Mouse (Mus musculus): ENCODE measurements around the gene Ifitm10. TPM values are rescaled to one million over a fixed set of nuclear protein-coding genes. Genes with fewer than 3 reads are reported as not detected.

Gene Ifitm10
- polyA plus RNA-seq, 2 experiments = 0.87 to 1.3 TPM

- H3K36me3 ChIP-seq (replicated peaks; ENCODE audit: control insufficient read depth, insufficient read depth, low read depth) = peaks cover 63% of the 10 kb centered on the region
These were observed 10.8 kb upstream of the Ifitm10 start for GRCm38 (mm10) chr7:142384306-142384705.

DNA sequence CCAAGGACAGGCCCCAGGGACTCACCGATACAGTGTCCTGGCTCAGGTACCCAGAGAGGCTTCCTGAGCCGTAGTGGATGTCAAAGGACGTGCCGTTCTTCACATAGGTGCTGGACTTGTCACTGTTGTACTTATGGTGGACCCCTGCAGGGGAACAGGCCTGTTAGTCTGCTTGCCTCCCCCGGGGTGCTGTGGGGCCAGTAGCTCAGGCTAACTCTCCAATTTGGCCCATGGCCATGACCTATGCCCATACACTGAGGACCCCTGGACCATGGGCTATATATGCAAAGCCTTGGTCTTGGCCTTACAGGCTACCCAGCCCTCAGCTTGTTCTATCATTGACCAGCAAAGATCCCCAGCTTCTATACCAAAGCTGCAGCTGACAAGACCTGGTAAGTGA, 9.0 kb upstream of the Ifitm10 start, which contains the start of gene Gm49369:
Gene Gm49369 (minus strand): TSS at position 101 of the 400 bp plus-strand sequence.
- no peak within 1 kb of the TSS for H3K4me2 ChIP-seq (ENCODE audit: low read depth)
- TF ChIP-seq CTCF (IDR thresholded peaks at IDR 0.05; ENCODE audit: low read depth) (no peak), EP300 (IDR thresholded peaks at IDR 0.05; ENCODE audit: low read depth) (no peak)
- H3K36me3 ChIP-seq (replicated peaks; ENCODE audit: control insufficient read depth, insufficient read depth, low read depth) = peaks cover 81% of the 10 kb centered on the region
- no peak within 1 kb of the TSS for H3K4me3 ChIP-seq (ENCODE audit: insufficient read depth in 1 of 2, low read depth in 2 of 2, low read length in 2 of 2)
- H3K4me1 ChIP-seq (replicated peaks; ENCODE audit: control insufficient read depth in 2 of 2, insufficient read depth in 2 of 2, low read length in 1 of 2) = peaks cover 43 to 69% of the 10 kb centered on the region in 2 experiments
- H3K9ac ChIP-seq (replicated peaks) = no peak within 1 kb of the TSS
- 96% methylated on average over 5 of the region's 5 CpGs for WGBS (ENCODE audit: insufficient replicate concordance)
- H3K9me3 ChIP-seq (ENCODE audit: control insufficient read depth, low read length) = no peaks in the 10 kb centered on the region
- no peak within 1 kb of the TSS; the same call in none of the 2 replicates for H3K27ac ChIP-seq
- no peak for DNase-seq (ENCODE audit: low read depth in 3 of 3, low spot score in 3 of 3)
- ATAC-seq (ENCODE audit: insufficient read depth) = no peak
- H3K27me3 ChIP-seq (ENCODE audit: control insufficient read depth, insufficient read depth, low read length) = no peaks in the 10 kb centered on the region

More at GRCm38 (mm10) chr7:142384306-142384705, 10.8 kb upstream of the Ifitm10 start:
- no peak overlapping the region; the same call in 1 of the 2 replicates for H3K27ac ChIP-seq
- no peaks in the 10 kb centered on the region for H3K27me3 ChIP-seq (ENCODE audit: control insufficient read depth, insufficient read depth, low read length)
- DNase-seq (ENCODE audit: low read depth in 3 of 3, low spot score in 3 of 3) (no peak), ATAC-seq (ENCODE audit: insufficient read depth) (no peak)
- H3K9me3 ChIP-seq (ENCODE audit: control insufficient read depth, low read length) = no peaks in the 10 kb centered on the region
- H3K4me1 ChIP-seq (replicated peaks; ENCODE audit: control insufficient read depth in 2 of 2, insufficient read depth in 2 of 2, low read length in 1 of 2) = peaks cover 35 to 60% of the 10 kb centered on the region in 2 experiments
- 57% methylated on average over 10 of the region's 10 CpGs for WGBS (ENCODE audit: insufficient replicate concordance)
- H3K4me3 ChIP-seq (ENCODE audit: insufficient read depth in 1 of 2, low read depth in 2 of 2, low read length in 2 of 2) = peak overlapping the region in 1 of 2 experiments; percentile 60; a peak in 1 of 4 replicates
- TF ChIP-seq CTCF (IDR thresholded peaks at IDR 0.05; ENCODE audit: low read depth) = no peak
- TF ChIP-seq EP300 (IDR thresholded peaks at IDR 0.05; ENCODE audit: low read depth) = no peak
- peak overlapping the region; percentile 14; the same call in 1 of the 2 replicates for H3K9ac ChIP-seq (replicated peaks)
- H3K4me2 ChIP-seq (ENCODE audit: low read depth) = peak overlapping the region; percentile 95

GRCm38 (mm10) chr7:142381175-142381574, 7.6 kb upstream of the Ifitm10 start:
- Histone ChIP-seq H3K9ac (replicated peaks) (no peak overlapping the region), H3K4me1 (replicated peaks; ENCODE audit: control insufficient read depth in 2 of 2, insufficient read depth in 2 of 2, low read length in 1 of 2) (peaks cover 50 to 78% of the 10 kb centered on the region in 2 experiments)
- DNase-seq (ENCODE audit: low read depth in 3 of 3, low spot score in 3 of 3) = no peak

DNA sequence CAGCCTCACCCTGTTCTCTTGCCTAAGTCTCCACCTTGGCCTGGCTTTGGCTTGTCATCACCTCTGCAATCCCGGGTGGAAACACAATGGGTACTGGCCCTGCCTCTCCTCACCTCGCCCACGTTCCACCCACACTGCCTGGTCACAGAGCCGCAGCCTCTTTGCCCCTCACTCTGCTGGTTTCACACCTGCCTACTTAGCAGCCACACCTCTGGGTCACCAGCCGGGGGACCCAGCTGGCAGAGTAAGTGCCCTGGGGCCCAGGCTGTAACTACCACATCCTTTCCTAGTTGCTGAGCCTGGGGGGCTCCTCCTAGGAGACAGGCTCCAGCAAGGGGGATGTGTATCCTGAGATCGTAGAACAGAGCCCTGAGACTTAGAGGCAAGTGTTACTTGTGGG, 5.6 kb upstream of the Ifitm10 start:
- Histone ChIP-seq H3K4me3 (ENCODE audit: insufficient read depth in 1 of 2, low read depth in 2 of 2, low read length in 2 of 2) (no peak overlapping the region), H3K27ac (peak overlapping the region; percentile 42), H3K9ac (replicated peaks) (no peak overlapping the region), H3K27me3 (ENCODE audit: control insufficient read depth, insufficient read depth, low read length) (no peaks in the 10 kb centered on the region), H3K36me3 (replicated peaks; ENCODE audit: control insufficient read depth, insufficient read depth, low read depth) (peaks cover 89% of the 10 kb centered on the region), H3K4me2 (ENCODE audit: low read depth) (no peak overlapping the region), H3K4me1 (replicated peaks; ENCODE audit: control insufficient read depth in 2 of 2, insufficient read depth in 2 of 2, low read length in 1 of 2) (peaks cover 34 to 59% of the 10 kb centered on the region in 2 experiments), H3K9me3 (ENCODE audit: control insufficient read depth, low read length) (no peaks in the 10 kb centered on the region)
- TF ChIP-seq CTCF (IDR thresholded peaks at IDR 0.05; ENCODE audit: low read depth) = no peak
- 80% methylated on average over 6 of the region's 6 CpGs for WGBS (ENCODE audit: insufficient replicate concordance)
- DNase-seq (ENCODE audit: low read depth in 3 of 3, low spot score in 3 of 3) = no peak
- ATAC-seq (ENCODE audit: insufficient read depth) = no peak

More at GRCm38 (mm10) chr7:142381175-142381574, 7.6 kb upstream of the Ifitm10 start:
- no peaks in the 10 kb centered on the region for H3K9me3 ChIP-seq (ENCODE audit: control insufficient read depth, low read length)
- WGBS (ENCODE audit: insufficient replicate concordance) = 18% methylated on average over 4 of the region's 4 CpGs
- ATAC-seq (ENCODE audit: insufficient read depth) = no peak
- H3K27me3 ChIP-seq (ENCODE audit: control insufficient read depth, insufficient read depth, low read length) = no peaks in the 10 kb centered on the region
- peak overlapping the region; percentile 46 for H3K27ac ChIP-seq
- peaks cover 95% of the 10 kb centered on the region for H3K36me3 ChIP-seq (replicated peaks; ENCODE audit: control insufficient read depth, insufficient read depth, low read depth)
- H3K4me2 ChIP-seq (ENCODE audit: low read depth) = no peak overlapping the region
- no peak for TF ChIP-seq CTCF (IDR thresholded peaks at IDR 0.05; ENCODE audit: low read depth)
- no peak for TF ChIP-seq EP300 (IDR thresholded peaks at IDR 0.05; ENCODE audit: low read depth)
- no peak overlapping the region for H3K4me3 ChIP-seq (ENCODE audit: insufficient read depth in 1 of 2, low read depth in 2 of 2, low read length in 2 of 2)

DNA sequence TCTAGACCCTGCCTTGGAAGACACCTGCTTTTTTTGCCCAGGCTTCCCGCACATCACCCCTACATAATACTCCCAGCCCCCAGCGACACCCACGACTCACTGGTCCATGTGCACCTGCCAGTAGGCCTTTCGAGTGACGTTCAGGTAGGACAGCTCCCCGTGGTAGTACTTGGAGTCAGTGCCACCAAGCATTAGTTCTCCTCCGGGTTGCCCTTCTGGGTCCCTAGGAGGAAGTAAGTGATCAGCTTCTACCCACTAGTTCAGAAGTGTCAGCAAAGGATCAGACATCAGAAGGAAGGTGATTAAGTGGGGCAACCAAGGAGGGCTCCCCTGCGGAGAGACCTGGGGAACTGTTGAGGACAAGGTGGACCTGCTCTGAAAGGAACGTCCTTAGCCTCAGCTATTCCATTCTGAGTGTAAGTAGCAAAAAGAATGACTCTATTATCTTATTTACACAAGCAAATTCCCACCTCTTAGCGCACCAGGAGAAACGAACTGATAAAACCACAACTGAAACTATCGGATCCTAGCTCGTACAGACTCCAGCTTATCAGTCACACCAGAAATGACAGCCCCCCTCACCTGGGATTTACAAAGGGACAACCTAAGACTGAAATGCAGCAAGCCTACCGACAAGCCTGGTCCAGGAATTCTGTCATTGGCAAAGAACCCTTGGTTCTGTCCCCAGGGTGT, 3.8 kb upstream of the Ifitm10 start:
- peak overlapping the region; percentile 66 for H3K4me2 ChIP-seq (ENCODE audit: low read depth)
- H3K9ac ChIP-seq (replicated peaks) = peak overlapping the region; percentile 56
- ATAC-seq (ENCODE audit: insufficient read depth) = peak; percentile 82

More for the DNA sequence above, 3.8 kb upstream of the Ifitm10 start:
- WGBS (ENCODE audit: insufficient replicate concordance) = 32% methylated on average over 14 of the region's 14 CpGs
- Histone ChIP-seq H3K27me3 (ENCODE audit: control insufficient read depth, insufficient read depth, low read length) (peaks cover 6% of the 10 kb centered on the region), H3K4me3 (ENCODE audit: insufficient read depth in 1 of 2, low read depth in 2 of 2, low read length in 2 of 2) (peak overlapping the region; percentile 2 to 32; a peak in 3 of 4 replicates), H3K36me3 (replicated peaks; ENCODE audit: control insufficient read depth, insufficient read depth, low read depth) (peaks cover 71% of the 10 kb centered on the region), H3K9me3 (ENCODE audit: control insufficient read depth, low read length) (no peaks in the 10 kb centered on the region), H3K27ac (peak overlapping the region; percentile 88), H3K4me1 (replicated peaks; ENCODE audit: control insufficient read depth in 2 of 2, insufficient read depth in 2 of 2, low read length in 1 of 2) (peaks cover 34 to 56% of the 10 kb centered on the region in 2 experiments)
- peak; percentile 99 for TF ChIP-seq EP300 (IDR thresholded peaks at IDR 0.05; ENCODE audit: low read depth)
- TF ChIP-seq CTCF (IDR thresholded peaks at IDR 0.05; ENCODE audit: low read depth) = no peak
- peak; percentile 73 to 81 (median 76) for DNase-seq (ENCODE audit: low read depth in 3 of 3, low spot score in 3 of 3)

Measured in liver, embryonic 14.5 days (tissue).